Mouse (Mus musculus) heart, postnatal 0 days (tissue): Measurements from ENCODE around the gene Ddrgk1.

Experiments
- CTCF ChIP-seq: IDR thresholded peaks from 2 replicates; pipeline ENCODE4 v1.5.1; 2016; ENCODE audit warnings: antibody characterized with exemption, control low read depth, low read depth
- EP300 ChIP-seq: IDR thresholded peaks from 2 replicates; pipeline ENCODE4 v1.6.1; 2016; ENCODE audit warnings: antibody characterized with exemption, low read depth

- TF ChIP-seq EP300 = no peak
- no peak for TF ChIP-seq CTCF
Observed at GRCm38 (mm10) chr2:130629080-130629838, 35.2 kb downstream of the Ddrgk1 start.
